Mouse (Mus musculus) frontal cortex, postnatal 25 days (tissue): Measurements from ENCODE around the gene Gm45140.

ENCODE experiments used
- DNase-seq, 2 experiments: peaks; one replicate each; pipeline ENCODE4 v3.0.0; 2022; ENCODE audit warnings: low spot score in 2 of 2

Gene Gm45140

DNA sequence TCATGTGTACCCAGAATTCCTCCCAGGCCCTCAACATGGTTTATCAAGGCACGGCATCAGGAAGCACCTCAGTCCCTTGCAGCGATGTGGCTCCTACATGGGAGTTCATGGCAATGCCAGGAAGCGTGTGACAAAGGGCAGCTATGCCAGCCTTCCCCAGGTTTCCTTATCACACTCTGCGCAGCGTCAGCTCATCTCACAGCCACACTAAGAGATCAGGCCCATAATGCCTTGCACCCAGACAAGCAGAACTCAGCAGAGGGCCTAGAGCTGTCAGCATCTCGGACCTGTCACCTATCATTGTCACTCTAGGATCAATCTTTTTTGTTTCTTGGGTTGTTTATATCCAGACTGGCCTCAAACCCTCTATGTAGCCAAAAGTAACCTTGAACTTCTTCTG lies 36.0 kb downstream of the Gm45140 start:
- no peak for DNase-seq

DNA sequence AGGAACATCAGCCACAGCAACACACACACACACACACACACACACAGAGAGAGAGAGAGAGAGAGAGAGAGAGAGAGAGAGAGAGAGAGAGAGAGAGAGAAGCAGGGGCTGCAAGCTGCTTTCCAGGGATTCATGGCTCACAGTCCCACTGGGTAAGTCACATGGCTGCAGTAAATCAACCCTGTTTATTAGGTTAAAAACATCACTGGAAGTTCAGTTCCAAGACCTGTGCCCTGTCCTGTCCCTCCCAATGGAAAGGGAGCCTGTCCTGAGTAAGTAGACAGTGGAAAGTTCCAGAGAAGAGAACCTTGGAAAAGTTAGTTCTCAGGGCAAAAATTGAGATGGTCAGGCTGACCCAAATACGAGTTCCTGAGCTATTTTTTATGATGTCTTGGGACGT lies 38.3 kb downstream of the Gm45140 start:
- DNase-seq, result no peak

DNA sequence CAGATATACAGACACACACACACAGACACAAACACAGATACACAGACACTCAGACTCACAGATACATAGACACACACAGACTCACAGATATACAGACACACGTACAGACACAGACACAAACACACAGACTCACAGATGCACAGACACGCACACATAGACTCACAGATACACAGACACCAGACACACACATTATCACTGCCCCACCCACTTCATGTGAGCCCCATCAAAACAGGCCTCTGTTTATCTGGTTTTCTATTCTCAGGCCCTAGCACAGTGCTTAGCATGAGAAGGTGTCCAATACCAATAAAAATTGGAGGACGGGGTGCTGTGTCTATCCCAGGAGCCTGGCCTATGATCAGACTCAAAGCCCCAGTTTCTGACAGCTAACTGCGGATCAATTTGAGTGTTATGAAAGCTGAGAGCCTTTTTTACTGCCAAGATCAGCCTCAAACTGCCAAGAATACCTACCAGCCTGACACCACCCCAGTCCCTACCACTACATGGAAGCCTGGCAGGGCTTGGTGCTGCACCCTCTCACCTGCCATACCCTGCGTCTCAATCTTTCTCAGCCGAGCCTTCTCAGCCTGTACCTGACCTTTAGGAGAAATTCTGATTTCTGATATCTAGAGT lies 39.2 kb downstream of the Gm45140 start:
- DNase-seq, result no peak

DNA sequence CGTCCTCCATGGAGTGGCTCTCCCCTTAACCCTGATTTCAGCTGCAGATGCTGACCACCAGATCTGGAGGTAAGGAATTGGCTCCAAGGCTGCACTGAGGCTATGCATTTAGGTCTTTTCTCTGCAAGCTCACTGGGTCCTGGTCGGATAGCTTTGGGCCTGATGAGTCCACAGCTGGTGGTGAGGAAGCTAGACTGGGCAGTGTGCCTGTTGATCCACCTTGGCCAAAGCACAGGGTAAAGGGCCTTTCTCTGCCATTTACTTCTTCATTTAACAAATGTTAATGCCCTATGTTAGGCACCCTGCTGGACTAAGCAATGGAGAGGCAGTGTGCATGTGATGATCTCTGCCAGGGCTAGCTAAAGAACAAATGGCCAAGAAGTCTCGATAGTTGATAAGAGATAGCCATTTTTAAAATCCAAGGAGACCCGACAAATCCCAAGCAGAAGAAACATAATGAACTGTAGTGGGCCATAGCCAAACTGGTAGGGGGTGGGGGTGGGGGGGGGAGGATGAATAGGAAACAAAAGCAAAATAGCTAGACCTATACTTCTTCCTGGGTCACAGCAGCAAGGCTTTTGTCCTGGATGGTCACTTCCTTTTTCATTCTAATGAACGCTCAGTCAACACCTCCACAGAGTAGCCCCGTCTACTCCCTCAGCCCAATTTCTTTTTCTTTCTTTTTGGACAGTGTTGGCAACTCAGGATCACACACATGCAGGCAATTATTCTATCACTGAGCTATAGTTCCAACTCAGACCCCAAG lies 40.0 kb downstream of the Gm45140 start:
- DNase-seq, result no peak

DNA sequence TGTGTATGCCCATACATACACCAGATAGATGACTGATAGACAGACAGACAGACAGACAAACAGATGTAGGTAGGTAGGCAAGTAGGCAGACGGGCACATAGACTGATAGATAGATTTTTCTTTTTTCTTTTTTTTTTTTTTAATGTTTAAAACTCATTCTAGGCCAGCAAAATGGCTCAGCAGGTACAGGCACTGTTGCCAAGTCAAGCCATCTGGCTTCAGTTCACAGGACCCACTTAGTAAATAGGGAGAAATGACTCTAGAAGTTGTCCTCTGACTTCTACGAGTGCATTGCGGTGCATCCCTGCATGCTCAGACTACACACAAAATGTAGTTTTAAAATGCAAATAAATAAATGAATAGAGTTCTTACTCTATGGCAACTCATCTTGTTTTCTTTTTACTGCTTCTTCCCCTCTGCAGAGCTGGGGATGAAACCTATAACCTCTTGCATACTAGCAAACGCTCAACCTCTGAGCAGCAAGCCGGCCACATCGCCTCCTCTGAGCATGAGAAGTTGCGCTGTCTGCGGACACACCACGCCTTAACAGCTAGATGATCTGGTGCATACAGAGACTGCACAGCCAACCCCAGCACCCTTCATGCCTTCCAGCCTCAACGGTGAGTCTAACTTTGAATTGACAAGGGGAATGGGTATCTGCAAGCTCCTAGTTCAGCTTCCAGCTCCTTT lies 41.6 kb downstream of the Gm45140 start:
- DNase-seq, result no peak

DNA sequence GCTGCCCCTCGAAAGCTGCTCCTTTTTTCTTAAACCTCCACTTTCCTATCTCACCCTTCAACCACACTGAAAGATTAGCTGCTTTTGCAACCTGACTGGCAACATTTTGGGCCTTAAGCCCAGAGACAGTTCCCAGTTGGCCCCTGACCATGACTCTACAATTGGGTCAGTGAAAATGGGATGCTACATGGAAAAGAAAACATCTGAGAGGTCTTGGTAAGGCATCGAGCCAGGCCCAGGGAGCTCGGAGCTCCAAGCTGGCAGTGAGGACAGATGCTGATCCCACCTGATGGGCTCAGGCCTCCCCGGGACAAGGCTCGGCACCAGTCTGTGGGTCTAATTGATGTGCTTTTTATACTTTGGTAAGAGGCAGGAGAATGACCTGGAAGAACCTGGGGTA lies 43.8 kb downstream of the Gm45140 start:
- DNase-seq, result no peak

DNA sequence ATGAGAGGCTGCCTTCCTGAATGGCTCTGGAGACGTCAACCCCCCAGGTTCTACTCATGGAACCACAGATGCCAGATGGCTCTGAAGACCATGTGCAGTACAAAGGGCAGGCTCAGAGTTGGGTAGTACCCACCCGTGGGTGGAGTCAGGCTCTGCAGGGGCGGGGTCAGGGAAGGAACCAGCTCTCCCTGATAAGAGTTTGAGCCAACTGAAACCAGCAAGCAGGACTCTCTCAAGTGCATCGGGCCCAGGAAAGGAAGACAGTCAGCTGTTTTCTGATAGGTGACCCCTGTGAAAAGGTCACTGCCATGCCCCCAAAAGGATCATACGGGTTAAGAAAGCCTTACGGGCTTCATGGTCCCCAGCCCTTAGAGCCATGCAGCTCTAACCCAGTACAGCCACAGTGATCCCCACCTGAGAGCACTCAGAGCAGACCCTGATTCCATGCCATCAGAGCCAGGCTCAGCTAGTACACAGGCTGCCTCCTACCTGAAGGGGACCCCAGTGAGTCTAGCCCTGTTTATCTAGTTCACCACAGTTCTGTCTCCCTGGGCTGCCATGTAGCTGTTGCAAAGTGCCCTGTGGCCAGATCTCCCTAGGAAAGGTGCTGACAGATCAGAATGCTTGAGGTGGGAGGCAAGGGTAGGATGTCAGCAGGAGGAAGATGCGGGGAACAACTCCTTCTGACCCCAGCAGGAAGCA lies 44.7 kb downstream of the Gm45140 start:
- DNase-seq, result no peak

DNA sequence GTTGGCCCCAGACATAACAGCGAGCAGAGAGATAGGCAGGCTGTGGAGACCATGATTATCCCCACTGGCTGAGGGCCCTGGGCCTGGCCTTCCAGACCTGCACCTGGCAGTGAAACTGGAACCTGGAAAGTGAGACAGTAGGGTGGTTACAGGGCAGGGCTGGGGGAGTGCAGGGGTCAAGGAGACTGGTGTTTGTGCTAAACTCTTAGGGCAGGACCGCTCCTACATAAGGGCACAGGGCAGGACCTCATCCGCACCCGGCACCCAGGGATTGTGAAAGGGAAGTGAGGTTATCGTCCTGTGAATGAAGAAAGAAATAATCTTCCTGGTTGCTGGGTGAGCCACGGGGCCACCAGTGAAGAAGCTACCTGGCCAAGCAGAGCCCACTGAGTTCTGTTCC lies 45.8 kb downstream of the Gm45140 start:
- no peak for DNase-seq

DNA sequence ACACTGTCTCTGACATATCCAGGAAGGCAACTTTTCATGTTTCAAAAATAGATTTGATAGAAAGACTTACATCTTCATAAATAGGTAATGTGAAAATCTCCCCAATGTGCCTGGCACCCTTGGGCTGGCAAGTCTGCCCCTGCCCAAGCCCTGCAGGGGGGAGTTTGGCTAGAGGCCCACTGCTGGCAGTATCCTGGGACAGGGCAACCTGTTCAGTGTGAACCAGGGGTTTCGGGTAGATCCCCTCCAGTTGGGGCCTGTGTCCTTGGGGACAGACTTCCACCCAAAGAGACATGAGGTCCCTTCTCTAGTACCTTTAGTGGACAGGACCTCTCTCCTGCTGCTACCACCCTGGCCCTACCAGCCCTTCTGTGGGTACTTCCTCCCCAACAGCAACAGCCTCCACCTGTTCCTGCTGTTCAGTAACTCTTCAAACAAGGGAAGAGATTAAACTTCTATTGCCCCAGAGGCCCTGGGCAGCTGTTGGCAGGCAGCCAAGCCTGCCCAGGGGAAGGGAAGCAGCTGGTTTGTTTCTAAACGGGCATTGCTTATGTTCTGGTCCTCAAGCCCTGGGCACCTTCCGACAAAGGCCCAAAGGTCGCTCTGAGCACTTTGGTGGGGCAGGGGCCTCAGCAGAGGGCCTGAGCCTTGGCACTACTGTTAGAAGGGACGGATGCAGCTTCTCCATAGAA lies 46.6 kb downstream of the Gm45140 start:
- DNase-seq, result no peak

DNA sequence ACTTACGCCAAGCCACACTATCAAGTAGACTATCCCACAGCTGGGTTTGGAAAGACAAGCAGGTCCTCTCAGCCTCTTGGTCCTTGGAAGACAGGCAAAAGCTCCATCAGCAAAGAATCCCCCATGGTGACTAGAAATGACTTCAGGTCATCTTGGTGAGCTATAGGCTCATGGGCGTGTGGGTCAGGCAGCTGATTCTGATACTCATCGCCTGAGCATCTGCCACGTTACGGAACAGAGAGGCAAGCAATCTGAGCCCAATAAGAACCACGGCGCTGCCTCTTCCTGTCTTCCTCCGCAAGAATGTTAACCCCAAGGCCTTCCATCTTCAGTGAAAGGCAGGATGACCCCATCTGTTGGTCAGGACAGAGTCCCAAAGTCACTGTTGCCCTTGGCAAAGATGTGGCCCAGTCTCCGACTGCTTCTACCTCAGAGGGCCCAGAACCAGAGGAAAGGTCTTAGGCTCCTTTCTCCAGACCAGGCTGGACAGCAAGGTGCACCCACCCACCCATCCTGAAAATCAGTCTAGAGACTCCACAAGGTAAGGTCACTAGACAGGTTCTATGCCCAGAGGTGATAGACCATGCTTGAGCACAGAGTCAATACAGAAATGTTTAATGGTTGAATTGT lies 47.2 kb downstream of the Gm45140 start:
- no peak for DNase-seq

DNA sequence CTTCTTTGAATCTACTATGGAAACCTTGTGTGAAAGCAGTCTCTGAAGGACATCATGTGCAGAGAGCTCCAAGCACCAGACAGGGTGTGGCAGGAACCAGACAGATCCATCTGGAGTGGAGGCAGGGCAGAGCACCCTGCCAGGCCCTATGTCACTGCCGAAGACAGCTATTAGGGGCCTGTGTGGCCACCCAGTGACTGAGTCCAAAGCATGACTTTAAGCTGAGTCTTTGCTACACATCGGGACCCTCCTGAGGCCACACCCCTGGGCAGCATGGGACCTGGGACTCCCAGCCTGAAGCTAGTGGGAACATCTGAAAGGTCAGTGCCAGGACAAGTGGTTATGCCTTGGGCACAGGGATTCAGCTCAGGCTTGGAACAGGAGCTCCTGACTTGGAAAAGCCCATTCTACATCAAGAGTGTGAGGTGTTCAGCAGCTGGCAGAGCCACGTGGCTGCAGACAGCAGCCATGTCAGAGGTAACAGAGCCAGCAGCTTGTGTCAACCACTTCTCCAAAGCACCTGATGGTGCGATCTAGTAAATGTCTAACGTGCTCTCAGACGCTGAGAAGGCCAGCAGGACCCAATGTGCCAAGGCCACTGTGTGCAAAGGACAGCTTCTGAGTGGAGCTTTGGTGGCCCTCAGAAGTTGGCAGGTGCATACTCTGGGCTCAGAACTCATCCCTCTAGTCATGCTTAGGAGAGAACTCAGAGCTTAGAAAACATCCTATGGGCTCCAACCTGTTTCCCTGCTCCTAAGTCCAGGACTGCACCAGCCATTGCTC lies 48.3 kb downstream of the Gm45140 start:
- no peak for DNase-seq

DNA sequence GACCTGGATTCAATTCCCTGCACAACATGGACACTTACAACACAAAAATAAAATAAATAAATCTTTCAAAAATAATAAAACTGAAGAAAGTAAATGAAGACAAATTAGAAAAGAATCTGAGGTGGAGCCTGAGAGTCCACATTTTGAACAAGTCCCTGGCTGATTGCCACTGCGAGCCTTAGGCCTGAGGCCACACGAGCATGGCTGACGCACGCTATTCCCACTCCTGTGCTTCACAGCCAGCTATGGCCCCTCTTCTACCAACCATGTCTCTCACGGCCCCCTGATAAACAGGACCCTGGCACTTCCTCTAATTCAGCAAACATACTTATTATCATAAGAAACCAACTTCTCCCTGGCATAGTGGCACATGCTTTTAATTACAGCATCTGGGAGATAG lies 49.0 kb downstream of the Gm45140 start:
- no peak for DNase-seq

DNA sequence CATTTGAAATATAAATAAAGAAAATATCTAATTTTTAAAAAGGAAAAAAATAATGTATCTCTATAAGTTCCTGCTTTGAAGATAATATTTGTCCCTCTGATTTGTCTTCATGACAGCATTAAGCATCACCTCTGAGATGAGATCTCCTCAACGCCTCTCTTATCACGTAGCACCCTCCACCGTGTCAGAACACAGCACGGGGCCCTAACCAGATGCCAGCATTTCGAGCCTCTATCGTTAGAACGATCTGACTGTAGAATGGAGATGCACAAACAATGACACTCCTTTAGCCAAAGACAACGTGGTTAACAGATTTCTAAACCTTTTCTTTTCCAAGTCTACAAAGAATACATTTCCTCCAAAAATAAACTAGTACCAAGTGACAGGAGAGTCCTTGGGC lies 51.6 kb downstream of the Gm45140 start:
- no peak for DNase-seq

DNA sequence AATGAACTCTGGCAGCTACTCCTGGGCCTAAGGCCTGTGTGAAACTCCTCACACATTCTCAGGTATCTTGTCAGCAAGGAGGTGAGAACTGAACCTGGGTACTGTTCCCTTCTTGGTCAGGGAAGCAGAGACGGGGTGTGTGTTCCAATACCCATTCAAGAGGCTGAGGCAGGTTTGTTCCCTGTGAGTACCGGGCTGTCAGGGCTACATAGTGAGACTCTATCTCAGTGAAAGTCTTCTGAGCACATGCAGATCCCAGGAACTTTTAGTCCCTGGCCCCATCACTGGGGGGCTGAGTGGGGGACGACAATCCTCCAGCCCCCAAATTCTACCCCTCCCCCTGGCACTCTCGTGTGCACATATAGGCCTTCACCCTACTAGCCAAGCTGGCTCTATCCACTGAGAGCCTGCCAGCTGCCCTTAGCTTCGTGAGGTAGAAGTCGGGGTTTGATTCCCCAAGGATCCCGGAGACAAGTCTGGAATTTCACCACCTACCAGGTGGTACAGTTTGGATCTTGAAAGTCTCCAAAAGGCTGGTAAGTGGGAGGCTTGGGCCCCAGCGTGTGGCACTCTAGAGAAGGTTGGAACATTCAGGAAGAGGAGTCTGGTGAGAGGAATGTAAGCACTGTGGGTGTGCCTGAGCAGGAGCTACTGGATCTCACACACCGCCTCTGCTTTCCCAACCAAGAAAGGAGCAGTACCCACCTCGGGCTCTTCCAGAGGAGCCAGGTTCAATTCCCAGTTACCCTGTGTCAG lies 54.9 kb downstream of the Gm45140 start:
- DNase-seq, result no peak

DNA sequence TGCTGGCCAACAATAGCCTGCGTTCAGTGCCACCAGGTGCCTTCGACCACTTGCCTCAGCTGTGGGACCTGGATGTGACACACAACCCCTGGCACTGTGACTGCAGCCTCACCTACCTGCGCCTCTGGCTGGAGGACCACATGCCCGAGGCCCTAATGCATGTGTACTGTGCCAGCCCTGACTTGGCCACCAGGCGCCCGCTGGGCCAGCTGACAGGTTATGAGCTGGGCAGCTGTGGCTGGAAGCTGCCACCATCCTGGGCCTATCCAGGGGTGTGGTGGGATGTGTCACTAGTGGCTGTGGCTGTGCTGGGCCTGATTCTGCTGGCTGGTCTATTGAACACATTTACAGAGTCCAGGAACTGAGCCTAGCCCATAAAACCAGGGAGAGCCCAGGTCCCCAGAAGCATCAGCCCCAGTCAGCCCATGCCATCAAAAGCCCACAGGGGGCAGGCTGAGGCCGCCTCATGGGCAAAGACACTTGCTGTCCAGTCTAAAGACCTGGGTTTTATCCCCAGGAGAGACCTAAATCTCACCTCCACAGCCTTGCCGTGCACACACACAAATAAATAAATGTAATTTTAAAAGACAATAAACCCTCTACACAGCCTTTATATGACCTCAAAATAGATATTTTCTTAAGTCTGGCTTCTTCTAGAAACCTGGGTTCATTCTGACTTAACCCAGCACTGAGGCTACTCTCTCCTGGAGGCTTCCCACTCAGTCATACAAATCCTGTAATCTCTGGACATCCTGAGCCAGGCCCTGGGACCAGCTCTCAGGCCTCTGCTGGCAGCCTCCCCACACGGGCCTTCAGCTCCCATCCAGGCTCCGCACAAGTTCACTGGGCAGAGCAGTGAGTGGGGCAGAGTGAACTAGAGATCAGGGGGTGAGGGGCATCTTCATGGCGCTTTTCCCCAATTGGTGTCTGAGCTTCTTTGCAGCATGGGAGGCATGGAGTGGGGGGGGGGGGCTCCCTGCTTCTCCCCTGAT lies 56.1 kb downstream of the Gm45140 start:
- DNase-seq, result no peak

DNA sequence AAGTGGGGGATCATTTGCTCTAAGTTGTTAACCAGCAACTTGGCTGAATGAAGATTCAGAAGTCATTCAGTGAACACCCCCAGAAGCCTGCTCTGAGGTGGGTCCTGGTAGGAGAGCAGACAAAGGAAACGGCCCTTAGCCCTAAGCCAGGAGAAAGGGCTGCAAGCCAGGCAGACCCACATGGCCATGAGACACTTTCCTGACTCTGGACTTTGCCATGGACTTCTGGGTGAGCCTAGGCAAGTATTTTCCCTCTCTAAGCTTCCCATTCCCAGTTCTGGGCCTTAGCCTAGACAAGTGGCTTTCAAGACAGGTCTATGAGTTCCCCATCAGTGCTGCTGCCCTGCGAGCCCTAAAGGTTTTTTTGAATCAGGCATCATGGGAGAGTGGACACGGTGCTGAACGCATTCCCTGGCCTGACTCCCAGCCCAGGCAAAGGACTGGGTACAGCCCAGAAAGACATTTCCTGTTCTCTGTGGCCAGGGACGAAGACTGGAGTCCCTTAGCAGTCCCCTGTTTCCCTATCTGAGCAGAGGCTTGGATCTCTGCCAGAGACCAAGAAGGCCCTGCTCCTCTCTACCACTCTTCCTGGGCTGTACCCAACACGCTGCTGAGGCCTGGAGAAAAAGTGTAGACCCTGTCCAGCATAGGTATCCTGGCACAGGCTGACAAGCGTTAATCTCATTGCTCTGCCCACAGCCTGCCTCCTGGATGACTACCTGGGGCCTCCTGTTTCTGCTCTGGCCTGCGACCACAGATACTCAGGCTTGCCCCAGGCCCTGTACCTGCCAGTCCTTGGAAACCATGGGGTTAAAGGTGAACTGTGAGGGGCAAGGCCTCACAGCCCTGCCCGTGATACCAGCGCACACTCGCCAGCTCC lies 57.1 kb downstream of the Gm45140 start:
- DNase-seq, result no peak

DNA sequence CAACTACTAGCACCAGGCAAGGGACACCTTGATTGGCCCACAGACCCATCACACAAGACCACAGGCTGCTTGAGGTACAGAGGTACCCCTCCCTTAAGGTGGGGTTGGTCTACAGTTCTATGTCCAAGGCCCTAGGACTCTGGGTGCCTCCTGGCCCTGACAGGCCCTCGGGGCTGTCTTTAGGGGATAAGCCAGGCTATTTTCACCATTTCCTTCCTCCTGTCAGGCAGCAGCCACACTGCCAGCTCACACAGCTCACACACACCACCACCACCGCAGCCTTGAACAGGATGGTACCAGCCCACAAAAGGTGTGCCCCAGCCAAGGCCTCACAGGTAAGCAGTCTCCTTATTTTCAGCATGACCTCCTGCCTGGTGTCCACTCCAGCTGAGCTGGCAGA lies 57.8 kb downstream of the Gm45140 start, which contains the start of gene Gp9:
TSS of gene Gp9 (plus strand) at position 231 of the 400 bp plus-strand sequence.
- no peak for DNase-seq
